Mouse (Mus musculus) frontal cortex, adult (tissue): ENCODE results near the gene Cd163l1.
A peak's percentile ranks its signal among the peaks of the same experiment; 100 is the strongest.

ENCODE experiments used
- ATAC-seq: cut with Nextera tagmentation; 2 replicates; pipeline ENCODE4 v1.9.2; 2017; ENCODE audit warnings: mild to moderate bottlenecking, moderate library complexity, mixed read lengths; ENCODE audit not compliant: low TSS enrichment

Gene Cd163l1

DNA sequence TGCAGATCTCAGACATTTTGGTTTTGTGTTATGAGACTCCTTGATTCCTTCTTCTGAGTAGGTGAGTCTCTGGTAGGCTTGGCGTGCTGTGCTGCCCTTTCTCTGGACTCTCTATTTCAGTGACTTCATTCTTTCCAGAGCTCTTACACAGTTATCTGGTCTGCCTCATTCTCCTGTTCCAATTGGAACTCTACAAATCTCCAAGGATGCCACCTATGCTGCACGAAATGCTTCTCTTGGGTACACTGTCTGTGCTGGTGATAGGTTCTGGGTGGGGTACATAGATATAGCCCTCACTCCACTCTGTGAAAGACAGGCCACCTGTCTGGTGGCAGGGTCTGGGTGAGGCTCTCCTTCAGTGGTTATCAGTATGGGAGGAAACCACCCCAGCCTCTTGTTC lies at the start of gene Cd163l1:
Gene Cd163l1, plus strand, starts transcription at position 301 of the 400 bp plus-strand sequence.
- ATAC-seq: no peak

DNA sequence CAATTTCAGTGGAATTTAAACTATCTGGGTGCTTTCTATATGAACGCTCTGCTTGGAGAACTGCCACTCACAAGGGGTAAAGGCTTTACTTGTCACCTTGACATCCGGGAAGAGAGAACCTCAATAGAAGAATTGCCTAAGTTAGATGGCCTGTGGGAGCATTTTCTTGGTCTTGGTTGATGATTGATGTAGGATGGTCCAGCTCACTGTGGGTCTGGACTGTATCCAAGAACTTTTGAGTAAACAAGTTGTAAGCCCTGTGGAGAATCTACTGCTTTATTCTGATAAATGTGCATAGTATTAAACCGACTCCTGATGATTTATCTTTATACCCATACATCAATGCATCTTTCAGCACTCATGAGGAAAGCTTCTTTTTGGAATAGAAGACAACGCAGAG lies 48.7 kb upstream of the Cd163l1 start:
- no peak for ATAC-seq

DNA sequence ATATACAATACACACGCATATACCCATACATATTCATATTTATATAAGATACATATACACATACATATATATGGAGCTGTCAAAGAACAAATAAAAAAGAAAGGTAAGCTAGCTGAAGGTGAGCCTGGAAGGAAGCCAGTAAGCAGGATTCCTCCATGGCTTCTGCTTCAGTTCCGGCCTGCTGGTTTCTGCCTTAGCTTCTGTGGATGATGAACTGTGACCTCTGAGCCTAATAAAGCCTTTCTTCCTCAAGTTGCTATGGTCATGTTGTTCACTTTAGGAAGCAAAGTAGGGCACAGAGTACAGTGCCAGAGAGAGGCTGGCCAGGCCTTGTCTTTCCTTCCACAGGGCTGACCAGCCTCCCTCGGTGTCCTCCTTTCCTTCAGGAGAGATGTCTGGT lies 47.2 kb upstream of the Cd163l1 start:
- no peak for ATAC-seq

DNA sequence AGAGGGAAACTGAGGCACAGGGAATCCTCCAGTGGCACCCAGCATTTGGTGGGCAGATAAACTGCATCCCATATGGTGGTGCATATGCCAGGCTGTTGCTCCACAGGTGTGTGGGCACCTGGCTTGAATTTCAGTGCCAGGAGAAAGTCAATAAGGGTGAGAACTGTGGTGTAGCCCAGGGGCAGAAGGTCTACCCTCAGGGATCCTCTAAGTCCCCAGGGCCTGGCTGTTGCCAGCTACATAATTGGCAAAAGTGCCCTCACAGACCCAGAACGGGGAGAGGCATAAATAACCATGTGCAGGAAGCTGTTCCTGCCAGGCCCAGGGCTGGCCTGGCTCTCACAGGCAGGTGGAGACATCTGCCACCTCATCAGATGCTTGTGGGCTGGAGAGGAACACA lies 45.1 kb upstream of the Cd163l1 start, which contains the start of gene Olfr523:
Gene Olfr523, plus strand, starts transcription at position 282 of the 400 bp plus-strand sequence.
- ATAC-seq: no peak

DNA sequence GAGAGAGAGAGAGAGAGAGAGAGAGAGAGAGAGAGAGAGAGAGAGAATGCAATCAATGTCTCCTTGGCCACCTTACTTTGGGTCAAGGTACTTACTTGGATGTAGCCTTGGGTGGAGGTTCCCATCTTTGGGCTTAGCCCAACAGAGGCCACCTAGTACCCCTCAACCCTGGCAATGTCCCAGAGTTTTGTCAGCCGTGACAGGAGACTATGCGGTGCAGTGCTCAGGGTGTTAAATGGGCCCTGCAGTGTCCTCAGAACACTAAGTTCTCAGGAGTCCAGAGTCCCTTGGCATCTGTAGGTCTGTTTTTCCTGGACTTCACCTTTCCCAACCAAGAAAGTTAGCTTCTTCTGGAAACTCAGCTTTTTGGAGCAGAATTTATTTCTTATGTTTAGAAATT lies 38.9 kb upstream of the Cd163l1 start:
- no peak for ATAC-seq

DNA sequence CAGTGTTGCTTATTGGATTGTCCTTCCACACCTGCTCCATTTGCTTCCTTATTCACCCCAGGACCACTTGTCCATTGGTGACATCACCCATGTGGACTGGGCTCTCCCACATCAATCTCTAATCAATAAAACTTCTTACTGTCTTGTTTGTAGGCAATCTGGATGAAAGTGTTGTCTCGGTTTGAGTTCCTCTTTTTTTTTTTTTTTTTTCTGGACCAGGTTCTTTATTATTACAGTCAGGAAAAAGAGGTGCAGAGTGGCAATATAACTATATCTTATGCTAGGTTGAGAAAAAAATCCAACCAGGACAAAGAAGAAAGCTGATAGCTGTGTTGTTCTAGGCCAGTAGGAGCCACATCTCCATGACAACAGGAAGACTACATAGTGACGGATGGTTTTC lies 37.4 kb upstream of the Cd163l1 start:
- no peak for ATAC-seq

DNA sequence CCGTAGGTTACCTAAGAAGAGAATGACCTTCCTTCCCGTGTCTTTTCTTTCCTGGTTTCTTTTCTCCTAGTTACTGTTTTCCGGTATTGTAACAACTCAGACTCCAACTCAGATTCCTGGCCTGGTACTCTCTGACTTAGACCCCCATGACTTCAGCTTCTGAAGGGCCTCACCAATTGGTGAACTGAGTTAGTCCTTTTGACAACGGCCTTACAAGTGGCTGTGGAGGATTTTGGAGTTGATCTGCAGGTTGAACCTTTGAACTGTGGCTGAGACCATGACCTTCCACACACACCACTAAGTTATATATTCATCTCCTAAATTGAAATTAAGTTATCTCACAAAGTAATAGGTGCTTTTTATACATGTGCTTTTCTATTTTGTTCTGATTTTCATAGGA lies 33.9 kb upstream of the Cd163l1 start:
- ATAC-seq: no peak

DNA sequence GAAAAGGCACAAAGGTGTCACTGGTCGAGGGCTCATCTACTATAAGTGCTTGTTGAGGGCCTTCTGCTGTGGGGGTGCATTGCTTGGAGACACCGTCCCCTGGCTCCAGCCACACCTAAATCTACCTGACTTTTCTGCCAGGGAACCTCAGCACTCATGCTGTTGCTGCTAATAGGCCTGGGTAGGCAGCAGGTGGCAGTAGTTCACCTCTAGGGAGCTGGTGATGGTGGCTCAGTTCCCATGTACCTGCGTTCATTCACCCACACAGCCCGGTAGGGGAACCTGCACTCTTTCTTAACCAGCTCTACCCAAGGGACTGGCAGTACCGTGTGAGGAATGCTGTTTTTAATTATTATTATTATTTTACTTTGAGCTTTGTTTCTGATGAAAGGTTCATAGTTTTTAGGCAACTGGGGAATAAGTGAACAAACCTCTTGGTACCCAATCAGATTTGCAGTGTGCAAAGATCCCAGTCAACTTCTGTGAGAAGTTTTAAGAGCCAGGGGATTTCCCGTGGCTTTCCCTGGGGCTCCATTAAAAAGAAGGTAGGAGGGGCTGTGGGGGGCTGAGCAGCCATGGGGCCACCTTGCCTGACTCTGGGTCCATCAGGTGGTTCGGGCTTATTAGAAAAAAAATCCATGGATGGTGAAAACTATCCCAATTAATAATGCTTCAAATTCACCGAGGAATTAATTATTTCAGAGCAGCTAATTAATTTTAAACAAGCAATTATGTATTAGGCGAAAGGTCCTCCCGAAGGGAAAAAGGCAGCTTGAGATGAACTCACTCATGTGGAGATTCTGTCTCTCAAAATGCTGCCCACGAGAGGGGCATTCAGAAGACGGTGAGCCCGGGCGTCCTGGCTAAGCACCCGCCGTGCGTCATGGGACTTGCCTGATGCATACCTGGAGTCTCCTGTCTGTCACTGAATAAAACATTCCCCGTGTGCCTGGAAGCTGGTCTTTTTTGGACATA lies 31.1 kb upstream of the Cd163l1 start:
- peak; percentile 69; the same call in 1 of the 2 replicates for ATAC-seq

DNA sequence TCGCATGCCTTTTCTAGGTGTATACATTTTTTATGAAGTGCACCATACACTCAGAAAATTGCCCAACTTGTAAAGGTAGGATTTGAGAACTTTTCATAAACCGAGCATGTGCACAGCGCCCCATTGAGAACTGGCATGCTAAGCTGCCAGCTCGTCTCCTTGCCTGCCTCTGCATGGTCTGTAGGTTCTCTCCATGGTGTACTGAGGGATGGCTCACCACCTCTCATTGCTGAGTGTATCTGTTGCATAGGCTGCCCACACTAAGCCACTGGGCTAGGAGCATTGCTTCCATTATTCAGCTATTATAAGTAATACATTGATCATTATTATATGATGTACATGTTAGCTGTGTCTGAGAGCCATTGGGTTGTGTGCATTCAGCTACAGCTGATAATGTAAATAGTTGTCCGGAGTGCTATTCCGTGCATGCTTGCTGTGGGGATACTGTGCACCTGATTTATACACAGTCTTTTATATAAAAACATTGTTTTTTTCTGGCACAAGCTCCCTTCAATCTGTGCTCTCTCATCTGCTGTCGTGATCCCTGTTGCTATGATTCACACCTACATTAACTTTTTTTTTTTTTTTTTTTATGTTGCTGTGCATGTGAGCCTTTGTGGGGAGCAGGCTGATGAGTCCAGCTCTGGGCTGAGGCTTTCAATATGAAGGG lies 30.2 kb upstream of the Cd163l1 start:
- ATAC-seq: peak; percentile 52

DNA sequence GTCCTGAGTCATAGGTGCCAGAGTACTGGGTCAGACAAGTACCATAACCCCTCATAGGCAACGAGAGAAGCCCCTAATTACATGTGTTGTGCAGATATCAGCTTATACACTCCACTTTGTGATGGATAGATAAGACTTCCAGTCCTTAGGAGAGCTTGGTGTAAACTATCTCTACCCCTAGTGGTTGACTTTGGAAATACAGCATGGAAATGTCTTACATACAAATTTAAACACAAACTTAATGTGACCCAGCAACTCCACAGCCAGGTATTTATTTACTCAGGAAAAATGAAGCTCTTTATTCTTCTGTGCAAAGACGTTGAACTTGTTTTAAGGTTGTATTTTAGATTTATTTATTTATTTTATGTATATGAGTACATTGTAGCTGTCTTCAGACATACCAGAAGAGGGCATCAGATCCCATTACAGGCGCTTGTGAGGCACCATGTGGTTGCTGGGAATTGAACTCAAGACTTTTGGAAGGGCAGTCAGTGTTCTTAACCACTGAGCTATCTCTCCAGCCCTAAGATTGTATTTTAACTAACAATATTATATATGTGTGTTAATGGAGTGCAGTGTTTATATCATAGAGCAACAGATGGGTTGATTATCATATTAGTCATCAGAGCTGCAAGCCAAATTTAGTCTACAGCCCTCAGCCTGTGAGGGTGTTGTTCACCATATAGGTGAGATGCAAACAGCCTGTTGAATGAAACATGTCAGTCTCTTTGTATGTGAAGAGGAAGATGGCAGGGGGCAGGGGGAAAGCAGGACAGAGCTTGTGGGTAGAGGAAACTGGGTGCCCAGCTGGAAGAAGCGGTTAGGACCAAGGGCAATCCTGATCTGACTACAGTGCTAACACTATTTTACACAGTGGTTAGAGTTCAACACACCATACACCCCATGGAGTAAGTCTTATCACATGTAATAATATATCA lies 29.4 kb upstream of the Cd163l1 start:
- no peak for ATAC-seq

DNA sequence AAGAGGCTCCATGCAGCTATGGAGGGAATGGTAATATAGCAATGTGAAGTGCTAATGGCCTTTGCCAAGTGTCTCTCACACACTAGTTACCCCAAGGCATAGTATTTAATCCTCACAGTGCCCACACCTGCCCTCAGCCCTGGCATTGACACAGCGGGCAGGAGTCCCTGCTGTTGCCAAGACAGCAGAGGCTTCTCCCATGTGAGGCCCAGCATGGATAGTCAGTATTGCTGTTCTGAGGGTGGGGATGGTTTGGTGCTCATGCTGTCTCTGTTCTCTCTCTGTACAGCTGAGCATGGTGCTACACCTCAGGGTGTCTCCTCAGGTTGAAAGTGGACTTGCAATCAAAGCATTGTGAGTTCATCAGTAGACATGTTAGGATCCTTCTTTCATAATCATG lies 27.6 kb upstream of the Cd163l1 start:
- no peak for ATAC-seq

DNA sequence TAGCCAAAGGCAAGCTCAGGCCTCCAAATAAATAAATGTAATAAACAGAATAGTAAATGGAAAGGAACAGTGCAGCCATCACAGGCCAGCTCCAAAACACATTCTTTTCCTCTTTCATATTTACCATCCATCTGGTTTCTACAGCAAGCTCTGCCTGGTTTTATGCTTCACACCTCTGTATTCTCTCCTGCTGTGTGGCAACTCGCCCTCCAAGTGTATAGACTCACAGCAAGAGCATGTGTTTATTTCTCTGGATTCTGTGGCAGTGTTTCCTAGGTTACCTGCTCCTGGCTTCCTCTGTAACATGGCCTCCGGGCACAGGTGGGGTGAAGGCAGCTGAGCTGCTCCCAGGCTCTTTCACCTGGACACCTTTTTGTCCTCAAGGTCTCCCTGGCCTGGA lies 25.6 kb upstream of the Cd163l1 start:
- ATAC-seq: no peak

DNA sequence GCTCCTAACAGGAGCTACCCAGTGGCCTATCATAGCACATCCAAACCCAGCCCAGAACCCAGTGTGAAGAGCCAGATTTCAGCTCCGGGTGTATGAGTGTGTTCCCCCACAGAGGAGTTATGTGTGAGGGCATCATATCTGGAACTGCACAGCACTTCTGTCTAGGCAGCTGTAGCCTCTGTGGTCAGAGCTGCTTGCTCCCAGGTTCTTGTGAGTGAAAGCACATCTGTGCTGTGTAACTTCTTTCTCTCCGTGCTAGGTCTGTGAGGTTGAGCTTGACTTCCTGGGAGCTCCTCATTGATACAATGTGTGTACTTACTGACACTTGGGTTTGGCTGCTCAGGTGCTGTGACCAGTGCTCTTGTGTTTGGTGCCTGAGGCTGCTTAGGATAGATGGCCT lies 25.2 kb upstream of the Cd163l1 start:
- no peak for ATAC-seq

DNA sequence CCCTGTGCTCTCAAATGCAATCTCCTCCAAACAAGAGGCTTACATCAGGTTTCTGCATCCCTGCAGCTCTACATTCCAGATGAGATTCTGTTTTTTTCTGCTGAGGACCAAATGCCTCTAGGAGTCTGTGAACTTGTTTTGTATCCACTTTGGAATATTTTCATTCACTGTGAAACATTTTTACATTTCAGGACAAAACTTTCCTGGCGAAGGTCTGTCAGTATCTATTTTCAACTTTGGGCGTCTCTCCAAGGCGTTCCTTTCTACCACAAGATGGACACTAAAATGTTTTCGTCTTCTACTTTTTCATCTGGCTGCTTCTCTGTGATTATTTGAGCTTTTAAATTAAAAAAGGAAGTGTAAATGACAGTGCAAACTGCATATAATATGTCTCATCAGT lies 24.0 kb upstream of the Cd163l1 start:
- ATAC-seq: peak; percentile 64; the same call in 1 of the 2 replicates

DNA sequence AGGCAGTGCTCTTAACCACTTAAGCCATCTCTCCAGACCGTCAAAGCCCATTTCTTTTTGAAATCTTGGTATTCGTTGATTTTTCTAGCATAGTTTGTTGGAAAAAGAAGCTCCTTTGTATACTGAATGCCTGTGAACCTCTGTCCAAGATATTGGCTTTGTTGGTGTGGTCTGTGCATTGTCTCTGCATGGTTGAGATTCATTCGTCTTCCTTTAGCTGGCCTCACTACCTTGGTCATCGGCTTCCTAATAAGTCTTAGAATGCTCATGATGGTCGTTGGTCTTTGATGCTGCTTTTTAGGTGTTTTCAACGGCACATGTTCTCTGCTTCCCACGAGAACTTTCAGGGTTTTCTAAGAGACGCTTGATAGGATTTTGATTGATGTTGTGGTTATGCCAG lies 22.1 kb upstream of the Cd163l1 start:
- no peak for ATAC-seq

DNA sequence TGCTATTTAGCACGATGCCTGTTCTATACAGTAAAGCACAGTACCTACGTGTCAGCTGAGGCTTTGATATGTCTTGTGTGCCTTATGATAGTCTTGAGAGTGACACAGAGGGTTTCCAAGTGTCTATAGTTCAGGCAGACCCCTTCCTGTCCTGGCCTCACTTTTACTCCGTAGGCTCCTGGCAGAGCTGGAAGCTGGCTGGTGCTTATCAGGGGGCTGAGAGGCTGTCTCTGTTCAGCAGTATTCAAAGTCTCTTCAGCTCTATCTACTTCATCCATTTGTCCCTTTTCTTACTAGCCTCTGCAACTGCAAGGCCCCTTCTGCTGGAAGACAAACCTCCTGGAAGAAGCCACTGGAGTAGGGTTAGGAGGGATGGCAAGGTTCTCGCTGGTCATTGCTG lies 17.0 kb upstream of the Cd163l1 start:
- no peak for ATAC-seq

DNA sequence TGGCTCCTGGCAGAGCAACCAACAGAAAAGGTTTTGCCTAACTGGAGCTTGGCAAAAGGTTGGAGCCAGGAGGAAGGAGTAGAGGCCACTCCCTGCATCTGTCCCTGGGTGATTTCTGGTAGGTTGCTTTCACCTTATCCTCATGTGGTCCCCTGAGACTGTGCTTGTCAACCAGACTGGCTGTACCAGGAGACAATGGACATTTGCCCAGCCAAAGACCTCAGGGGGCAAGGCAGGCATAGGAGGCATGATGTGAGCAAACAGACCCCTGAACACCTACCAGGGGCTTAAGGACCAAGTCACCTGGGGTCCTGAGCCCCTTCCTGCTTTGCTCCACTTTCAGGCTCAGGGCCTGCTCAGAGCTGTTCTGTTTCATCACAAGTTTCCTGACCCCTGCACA lies 12.2 kb upstream of the Cd163l1 start, which contains the start of gene Olfr524:
Gene Olfr524, minus strand, starts transcription at position 101 of the 400 bp plus-strand sequence.
- no peak for ATAC-seq

DNA sequence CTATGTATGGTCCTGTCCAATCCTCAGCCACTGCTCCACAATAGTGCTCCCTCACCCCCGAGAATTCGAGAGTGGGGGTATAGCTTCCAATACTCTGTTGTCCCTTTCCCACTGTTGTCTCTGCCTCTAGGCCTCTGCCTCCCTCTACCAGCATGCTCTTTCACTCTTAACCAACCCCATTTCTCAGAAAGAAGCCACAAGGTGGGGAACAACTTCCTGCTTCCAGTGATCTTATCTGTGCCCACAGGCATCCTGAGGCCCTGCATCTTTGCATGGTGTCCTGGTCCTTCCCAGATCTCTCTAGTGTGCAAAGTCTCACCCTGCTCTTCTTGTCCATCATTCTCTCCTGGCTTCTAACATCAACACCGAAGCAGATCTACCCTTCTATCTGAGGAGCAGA lies 11.2 kb upstream of the Cd163l1 start:
- ATAC-seq: no peak

DNA sequence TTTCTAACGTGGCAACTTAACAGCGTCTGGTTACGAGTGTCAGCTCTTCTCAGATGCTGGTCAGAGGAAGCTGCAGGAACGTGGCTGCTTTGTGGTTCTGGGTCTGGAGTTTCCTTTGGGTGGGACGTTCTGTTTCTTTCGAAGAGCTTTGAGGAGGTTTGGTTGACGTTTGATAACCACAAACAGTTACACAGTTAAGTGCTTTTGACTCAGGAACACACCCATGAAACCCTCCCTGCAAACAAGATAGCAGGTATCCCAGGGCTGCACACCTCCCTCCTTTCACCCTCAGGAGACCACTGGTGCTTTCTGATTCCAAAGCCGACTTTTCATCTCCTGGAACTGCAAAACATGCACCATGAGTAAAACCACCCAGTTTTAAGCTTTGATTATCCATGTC lies 9.9 kb upstream of the Cd163l1 start:
- no peak for ATAC-seq

DNA sequence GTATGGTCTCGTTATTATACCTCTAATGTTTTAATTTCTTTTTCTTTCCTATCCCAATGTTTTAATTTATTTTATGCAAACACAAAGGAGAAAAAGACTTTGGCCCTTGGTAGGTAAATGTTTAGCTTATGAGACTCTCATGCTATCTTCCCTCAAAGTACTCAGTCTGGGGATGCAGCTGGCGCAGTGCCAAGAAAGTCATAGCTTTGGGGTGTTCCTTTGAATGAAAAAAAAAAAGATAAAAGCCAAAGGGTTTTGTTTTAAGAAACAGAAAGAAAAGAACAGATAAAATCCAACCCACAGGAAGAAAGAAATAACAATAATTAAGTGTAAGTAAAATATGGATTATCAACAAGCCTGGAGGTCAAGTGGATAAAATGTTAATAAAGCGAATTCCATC lies 9.4 kb upstream of the Cd163l1 start:
- no peak for ATAC-seq

DNA sequence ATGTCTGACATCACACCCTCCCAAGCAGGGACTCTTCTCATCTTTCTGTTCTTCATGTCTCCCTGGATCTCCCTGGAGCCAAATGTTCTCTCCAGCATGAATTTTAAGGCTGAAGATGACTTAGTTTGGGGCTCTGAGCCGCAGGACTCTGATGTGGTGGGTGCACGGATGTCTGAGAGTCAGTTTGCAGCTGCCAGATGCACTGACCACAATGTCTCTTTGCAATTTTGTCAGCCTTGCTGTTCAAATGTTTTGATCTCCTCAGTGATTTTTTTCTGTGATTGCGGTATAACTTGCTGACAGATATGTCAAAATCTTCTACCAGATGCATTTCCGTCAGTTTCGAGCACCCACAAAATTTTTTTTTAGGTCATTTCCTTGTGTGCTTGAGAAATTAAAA lies 4.2 kb upstream of the Cd163l1 start:
- ATAC-seq: no peak

DNA sequence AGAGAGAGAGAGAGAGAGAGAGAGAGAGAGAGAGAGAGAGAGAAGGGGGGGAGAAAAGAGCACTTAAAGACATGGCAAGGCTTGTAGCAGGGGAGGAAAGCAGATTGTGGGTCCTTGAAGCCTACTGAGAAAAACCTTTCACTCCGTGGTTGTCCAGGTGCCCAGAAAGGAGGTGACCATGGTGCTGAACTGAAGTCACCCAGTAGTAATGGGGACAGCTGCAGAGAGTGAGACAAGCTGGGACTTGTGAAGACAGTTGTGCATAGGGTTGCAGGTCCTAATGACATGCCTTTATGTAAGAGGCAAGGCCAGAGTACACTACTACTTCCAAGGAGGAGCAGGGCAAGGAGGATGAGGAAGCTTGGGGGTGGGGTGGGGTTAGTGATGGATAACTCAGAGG lies 1.2 kb downstream of the Cd163l1 start:
- no peak for ATAC-seq
